Mouse (Mus musculus) brain, embryonic 14.5 days (tissue): Measurements from ENCODE around the gene Cpt1b.

ENCODE experiments used
- CTCF ChIP-seq: fragments of 200-500 bp; IDR thresholded peaks from 2 replicates; pipeline ENCODE4 v1.5.1; 2012; ENCODE audit warnings: inconsistent platforms, mild to moderate bottlenecking, moderate library complexity, borderline replicate concordance; ENCODE audit not compliant: insufficient read depth, insufficient read length; ENCODE audit errors: extremely low read depth
- POLR2A ChIP-seq: fragments of 200-500 bp; IDR thresholded peaks from 2 replicates; pipeline ENCODE4 v1.6.1; 2012; ENCODE audit warnings: mild to moderate bottlenecking, inconsistent platforms, borderline replicate concordance; ENCODE audit not compliant: poor library complexity, insufficient read depth, insufficient read length, severe bottlenecking; ENCODE audit errors: extremely low read depth

- TF ChIP-seq CTCF (no peak), POLR2A (no peak)
These were observed 48.7 kb downstream of the Cpt1b start, which contains the start of gene Tymp for GRCm38 (mm10) chr15:89376957-89377356.
